Mouse (Mus musculus): ENCODE data around the gene Cavin2. TPM values are rescaled to one million over a fixed set of nuclear protein-coding genes. Genes with fewer than 3 reads are reported as not detected.

Gene Cavin2
- 14.0 and 16.0 TPM in 2 replicates for polyA plus RNA-seq (2012; rRNA removed)

DNA sequence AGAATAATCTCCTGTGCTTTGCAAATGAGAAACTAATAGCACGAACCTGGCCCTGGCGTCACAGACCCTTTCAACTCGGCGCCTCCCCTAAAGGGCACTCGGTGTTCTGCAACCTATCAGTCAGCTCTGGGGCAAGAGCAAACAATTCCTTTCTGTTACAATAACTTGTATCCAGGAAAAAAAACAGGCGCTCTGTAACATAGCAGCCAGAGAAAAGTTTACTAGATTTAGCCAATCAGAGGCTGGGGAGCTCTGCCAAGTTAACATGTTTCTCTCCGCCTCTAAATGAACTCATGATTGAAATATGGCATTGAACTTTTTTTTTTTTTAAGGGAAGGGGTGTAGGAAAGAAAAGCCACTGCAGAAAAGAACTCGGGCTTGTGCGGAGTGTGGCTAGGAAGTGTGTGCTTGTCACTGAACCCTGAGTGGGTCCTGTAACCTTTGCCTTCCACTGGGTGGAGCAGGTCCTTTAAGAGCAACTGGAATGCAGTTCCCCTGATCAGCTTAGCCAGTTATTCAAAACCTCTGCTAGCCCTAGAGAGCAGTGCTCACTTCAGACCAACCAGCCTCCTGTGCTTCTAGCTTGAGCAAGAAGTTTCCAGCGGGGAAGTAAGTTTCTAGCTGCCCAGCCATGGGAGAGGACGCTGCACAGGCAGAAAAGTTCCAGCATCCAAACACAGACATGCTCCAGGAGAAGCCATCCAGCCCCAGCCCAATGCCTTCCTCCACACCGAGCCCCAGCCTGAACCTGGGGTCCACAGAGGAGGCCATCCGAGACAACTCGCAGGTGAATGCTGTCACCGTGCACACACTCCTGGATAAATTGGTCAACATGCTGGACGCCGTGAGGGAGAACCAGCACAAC, at the start of gene Cavin2:
TSS of gene Cavin2 (plus strand) at position 372 of the 865 bp plus-strand sequence.
- DNase-seq (ENCODE audit: low read depth, low spot score): no peak

DNA sequence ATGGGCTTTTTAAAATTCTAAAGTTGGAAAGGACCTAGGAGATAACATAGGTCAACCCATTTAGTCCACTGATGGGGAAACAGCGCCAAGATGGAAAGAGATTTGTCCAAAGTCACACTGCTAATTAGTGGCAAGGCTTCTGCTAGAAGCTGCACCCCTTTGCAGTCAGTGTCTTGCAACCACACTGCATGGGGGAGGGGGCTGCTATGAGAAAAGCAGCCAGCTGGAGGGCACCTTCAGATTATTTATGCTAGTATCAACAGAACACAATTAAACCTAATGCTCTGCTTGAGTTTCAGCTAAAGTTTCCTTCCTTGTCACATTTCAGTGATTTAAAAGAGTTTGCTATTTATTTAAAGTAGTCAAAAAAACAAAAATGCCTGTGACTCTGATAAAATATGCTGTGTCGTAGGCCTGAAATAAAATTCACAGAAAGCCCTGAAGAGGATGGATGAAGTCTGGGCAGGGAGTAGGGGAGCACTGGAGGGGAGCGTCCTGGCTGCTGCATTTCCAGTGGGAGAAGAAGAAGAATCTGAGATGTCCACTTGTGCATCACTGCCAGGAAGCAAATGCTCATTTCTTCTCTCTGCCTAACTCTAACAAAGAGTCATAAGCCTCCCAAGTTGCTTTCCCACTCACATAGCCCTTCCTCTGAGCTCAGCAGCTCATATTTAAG, 47.5 kb upstream of the Cavin2 start:
- no peak for DNase-seq (ENCODE audit: low read depth, low spot score)
- WGBS: 78% methylated on average over 3 of the region's 3 CpGs

More for the DNA sequence above, at the start of gene Cavin2:
- WGBS: 28% methylated on average over 17 of the region's 17 CpGs

DNA sequence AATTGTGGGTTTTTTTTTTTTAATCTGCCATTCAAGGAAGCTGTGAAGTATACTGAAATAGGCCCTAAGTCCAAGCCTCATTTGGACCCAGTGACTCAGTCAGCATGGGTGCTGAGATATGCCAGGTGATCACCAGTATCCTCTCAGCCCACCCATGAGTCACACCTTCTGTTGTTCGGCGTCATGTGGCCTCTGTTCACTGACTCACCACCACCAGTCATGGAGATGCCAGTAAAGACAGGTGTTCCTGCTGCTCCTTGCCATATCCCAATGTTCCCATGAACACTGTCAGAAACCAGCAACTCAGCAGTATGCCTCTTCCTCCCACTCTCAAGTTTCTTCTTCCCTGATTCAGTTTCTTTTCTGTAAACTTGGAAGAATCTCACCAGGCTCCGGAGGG, 45.6 kb upstream of the Cavin2 start:
- WGBS: 60% methylated on average over 3 of the region's 3 CpGs
- no peak for DNase-seq (ENCODE audit: low read depth, low spot score)

DNA sequence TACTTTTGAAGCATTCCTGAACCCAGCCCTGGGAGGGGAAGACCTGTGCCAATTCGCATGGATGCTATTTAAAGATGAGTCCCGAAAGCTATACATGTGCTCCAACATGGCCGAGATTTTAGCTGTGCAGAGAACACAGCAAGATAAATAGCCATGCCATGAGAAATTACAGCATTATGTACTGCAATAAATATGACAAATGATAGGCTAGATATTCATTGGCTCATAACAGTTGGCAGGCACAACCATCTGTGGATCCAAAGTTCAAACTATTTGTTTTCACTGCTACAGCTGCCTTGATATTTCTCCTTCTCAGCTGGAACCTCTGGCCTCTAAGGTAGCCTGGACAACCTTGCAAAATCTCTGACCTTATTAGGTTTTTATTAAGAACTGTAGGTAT, 45.1 kb upstream of the Cavin2 start:
- 74% methylated on average over 3 of the region's 3 CpGs for WGBS
- DNase-seq (ENCODE audit: low read depth, low spot score): no peak

DNA sequence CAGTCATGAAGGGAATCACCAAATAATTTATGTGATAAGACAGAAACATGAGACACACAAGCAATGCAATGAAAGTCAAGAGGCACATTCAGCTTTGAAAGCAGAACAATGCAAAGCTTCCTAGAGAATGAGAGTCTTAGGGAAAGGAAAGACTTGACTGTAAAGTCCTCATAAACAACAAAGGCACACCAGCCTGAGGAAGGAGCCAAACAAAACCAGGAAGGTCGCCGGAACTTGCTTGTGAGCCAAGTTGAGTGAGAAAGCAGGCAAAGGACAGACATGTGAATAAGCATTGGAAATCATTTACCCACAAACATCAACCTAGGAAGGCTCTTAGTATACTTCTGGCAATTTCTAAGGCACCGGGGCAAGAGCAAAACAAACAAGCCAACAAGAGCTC, 43.5 kb upstream of the Cavin2 start:
- no peak for DNase-seq (ENCODE audit: low read depth, low spot score)
- 55% methylated on average over 3 of the region's 3 CpGs for WGBS

DNA sequence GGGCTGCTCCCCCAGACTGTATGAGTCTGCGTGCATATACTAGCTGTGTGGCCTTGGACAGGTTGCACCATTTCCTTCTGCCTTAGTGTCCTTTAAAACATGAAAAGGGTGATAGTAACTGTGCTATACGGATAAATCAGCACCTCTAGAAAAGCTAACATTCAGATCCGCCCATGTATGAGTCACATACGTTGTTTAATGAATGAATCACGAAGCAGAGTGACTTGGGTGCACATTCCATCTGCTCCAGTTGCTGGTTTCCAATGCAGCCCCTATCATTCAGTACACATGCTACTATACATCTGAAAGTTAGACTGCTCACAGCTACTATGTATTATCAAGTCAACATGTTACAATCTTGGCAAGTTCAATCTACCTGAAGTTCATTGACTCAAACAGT, 38.6 kb upstream of the Cavin2 start:
- no peak for DNase-seq (ENCODE audit: low read depth, low spot score)
- WGBS: 37% methylated on average over 5 of the region's 5 CpGs

DNA sequence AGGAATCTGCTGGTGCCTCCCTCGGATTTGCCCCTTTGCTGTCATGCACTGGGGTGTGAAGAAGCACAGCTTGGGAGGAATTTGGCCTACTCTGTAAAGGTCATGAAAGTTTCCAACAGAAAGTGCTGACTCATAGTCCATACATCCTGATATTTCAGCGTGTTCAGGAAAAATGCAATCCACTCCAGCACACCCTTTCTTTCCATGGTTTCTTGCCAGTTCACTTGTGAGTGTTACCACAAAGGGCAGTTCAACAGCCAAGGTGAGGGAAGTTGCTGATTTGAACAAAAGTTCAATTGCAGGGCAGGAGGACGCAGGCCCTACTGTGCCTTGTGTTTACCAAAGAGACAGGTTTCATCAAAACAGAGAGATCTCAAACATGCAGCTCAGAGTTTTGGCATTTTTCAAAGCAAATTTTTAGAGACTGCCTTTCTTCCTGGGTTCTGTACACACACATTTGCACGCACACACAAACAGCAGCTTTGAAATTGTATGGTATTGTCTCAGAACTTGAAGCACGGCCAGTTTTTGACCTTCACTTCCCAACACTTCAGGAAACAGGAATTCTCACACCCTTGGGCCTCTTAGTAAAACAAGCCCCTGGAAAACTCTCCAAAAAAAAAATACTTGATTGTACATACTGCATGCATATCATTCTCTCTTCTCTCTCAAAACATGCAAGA, 23.7 kb upstream of the Cavin2 start:
- no peak for DNase-seq (ENCODE audit: low read depth, low spot score)
- WGBS: 36% methylated on average over 5 of the region's 5 CpGs

DNA sequence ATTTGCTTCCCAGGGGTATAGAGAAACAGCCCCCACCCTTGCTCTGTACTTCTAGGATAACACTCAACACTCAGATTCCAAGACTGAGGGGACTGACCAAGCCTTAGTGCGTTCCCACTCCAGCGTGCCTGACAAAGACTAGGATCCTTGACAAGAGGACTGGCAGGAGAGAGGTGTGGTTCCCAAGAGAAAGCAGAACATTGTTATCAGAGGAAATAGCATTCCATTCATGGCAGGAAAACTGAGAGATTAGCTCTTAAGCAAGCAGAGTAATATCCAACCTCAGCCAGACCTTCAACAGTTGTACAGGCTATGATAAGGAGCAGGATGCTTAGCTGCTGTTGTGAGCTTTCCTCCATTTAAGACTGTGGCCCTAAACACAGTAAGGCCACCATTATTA, 23.0 kb upstream of the Cavin2 start:
- WGBS: 60% methylated on average over 2 of the region's 2 CpGs
- no peak for DNase-seq (ENCODE audit: low read depth, low spot score)

DNA sequence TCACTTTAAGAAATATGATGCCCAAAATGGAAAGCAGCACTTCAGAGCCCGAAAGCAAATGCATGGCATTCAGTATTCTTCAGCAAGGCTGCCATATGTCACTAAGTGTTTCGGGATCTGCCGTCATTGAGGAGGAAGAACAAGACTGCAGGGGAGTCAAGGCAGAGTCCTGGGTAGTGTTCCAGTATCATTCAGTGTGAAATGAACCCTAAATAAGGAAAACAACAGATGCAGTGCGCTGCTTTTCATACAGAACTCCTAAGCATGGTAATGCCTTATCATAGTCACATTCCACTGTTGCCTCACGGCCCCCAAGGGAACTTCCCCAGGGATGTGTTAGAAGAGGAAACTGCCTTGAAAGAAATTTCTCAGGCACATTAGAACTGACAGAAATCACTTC, 21.8 kb upstream of the Cavin2 start:
- 70% methylated on average over 5 of the region's 5 CpGs for WGBS
- DNase-seq (ENCODE audit: low read depth, low spot score): no peak

DNA sequence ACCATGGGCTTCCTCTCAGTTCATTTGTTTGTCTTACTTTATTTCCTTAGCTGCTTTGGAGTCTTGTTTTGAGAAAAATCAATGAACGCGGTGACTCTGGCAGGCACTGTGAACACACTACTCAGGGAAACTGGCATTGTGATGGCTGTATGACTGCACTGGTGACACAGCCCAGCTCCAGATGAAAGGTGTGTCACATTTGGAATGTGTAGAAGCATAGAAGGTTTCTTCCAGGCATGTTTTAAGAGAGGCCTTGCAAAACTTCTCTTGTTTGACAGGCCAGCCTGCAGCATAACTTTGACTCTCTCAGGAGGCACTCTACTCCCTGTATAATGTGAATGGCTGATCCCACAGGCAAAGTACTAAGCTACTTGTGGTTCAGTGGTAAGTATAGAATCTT, 20.7 kb upstream of the Cavin2 start:
- 60% methylated on average over 2 of the region's 2 CpGs for WGBS
- DNase-seq (ENCODE audit: low read depth, low spot score): no peak

DNA sequence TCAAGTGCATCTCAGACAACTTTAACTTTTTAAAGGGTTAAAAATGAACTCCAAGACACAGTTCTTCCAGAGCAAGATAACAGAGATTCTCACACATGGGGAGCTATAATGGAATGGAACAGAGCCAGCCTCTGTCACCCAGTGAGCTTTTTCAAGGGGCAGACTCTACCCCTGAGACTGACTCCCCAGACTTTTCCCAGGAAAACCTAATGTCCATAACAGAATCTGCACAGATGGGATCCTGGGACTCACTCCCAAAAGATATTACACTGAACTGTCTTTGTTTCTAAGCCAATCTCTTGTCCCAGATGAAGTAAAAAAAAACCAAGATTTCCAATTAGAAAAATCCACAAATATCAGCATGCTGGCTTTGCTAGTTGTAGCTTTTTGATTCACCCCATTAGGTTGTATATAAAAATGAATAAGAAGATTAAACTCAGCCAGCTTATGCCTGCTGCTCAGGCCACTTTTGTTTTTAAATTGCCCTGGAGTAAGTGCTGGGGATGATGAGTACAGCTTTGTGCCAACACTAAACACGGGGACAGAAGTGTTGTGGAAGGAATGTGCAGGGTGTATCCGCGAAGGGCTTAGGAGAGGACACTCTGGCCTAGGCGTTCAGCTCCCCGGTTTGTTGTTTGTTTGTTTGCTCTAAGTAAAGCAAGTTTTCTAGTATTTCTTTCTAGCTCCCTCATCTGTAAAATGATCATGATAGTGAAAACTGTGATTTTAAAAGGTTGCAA, 18.6 kb upstream of the Cavin2 start:
- WGBS: 49% methylated on average over 5 of the region's 5 CpGs
- no peak for DNase-seq (ENCODE audit: low read depth, low spot score)

DNA sequence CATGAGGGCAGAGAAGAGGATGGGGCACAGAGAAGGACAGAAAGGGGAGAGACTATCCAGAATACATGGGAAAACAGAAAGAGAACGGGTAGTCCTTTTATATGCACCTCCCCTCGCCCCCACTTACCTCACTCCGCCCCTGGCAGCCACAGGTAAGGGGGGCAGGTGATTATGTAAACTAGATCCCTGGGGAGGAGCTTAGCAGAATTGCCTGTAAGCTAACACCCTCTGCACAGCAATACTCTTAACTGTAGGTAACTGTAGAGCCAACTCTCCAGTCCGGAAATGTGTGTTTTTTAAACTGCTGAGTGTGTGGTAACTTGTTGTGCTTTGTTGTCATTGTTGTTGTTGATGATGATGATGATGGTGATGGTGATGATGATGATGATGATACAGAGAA, 17.1 kb upstream of the Cavin2 start:
- WGBS: 61% methylated on average over 4 of the region's 4 CpGs
- DNase-seq (ENCODE audit: low read depth, low spot score): no peak

DNA sequence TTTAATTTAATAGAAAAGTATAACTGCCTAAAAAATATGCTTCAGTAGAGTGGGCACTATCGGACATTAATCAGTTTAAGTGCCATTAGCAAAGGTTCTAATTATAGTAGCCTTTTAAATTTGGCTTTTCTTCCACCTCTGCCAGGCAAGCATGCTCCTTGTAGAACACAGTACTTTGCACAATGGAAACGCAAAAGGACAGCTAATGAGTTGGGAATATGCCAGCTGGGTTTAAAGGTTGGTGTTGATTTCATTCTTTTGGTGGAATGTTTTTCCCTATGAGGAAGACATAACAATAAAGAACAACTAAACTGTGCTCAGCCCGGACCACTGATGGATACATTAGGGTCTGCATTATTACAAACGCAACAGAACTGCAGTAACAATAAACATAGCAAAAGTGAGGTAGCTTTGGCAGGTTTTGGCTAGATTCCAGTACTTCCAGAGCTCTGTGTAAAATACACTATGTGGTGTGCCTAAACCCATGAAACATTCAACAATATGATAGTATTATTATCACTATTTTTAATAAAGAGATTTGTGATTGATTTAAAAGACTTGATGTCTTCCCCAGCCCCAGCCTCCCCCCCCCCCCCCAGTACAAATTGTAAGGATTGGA, 16.2 kb upstream of the Cavin2 start:
- DNase-seq (ENCODE audit: low read depth, low spot score): no peak

DNA sequence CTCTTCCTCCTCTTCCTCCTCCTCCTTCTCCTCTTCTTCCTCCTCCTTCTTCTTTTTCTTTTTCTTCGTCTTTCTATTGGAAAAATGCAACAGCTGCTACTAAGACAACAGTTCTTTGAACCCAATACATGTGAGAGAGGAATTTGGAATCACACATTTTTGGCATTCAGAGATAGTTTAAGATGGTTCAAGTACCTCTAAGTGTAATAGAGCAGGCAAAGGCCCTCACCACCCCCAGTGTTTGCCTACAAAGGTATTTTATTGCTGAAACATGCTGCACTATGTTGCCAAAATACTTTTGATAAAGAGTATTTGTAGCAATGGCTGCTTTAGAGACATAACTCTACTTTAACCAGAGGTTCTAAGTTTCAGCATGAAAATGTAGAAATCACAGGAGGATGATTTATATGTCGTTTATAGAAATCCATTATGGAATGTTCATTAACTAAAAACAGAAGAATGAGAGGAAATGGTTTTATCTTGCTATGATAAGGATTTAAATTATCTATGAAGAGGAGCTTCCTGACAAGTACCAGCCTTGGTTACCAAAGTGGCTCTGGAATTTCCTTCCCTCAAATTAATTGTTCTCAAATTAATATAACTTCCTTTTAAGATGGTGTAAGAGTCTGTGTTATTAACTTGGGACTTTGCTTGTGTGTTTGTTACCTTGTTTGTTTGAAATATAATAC, 10.9 kb upstream of the Cavin2 start:
- DNase-seq (ENCODE audit: low read depth, low spot score): no peak
- 63% methylated on average over 2 of the region's 2 CpGs for WGBS

More for the DNA sequence above, 16.2 kb upstream of the Cavin2 start:
- 60% methylated on average over 4 of the region's 4 CpGs for WGBS

DNA sequence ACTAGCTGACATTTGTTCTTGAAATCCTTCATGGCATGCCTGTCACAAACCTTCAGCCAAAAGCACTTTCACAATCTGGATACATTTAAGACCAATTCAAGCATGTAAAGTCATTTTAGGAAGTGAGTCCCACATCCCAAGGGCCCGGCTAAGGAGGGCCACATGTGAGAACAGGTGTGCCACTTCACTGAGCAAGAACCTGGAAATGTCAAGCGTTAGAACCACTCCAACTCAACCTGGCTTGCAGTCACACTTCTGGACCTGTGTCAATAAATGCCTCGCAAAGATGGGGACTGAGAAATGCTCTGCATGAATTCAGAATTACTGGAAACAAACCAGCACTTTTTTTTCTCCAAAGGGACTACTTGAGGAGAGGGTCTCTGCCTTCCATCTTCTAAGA, 725 bp upstream of the Cavin2 start:
- 59% methylated on average over 3 of the region's 3 CpGs for WGBS
- DNase-seq (ENCODE audit: low read depth, low spot score): no peak

DNA sequence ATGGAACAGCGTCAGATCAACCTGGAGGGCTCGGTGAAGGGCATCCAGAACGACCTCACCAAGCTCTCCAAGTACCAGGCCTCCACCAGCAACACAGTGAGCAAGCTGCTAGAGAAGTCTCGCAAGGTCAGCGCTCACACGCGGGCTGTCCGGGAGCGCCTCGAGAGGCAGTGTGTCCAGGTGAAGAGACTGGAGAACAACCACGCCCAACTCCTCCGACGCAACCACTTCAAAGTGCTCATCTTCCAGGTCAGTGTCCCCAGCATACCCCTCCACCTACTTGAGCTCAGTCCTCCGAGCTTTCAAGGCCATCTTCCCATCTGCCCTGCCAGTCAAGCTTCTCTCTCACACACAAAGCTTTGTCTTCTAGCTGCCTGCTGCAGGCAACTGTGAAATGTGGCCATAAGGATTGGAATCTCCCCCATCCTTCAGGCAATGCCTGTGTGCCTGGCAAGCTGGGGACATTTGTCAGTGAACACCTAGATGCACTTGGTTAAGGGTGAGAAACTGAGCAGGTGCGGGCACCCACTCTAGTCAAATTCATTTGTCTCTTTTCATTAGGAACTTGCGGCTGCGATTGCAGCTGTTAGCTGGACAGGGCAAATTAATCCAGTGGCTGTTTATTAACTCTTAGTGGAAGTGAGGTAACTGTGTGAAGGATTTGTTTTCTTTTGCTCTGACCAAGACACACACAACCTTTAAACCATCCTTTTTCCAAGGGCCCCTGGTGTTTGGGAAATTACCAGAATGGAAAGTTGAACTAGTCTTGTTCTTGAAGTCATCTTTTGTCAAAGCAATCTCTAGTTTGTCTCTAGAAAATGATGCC, 907 bp downstream of the Cavin2 start:
- no peak for DNase-seq (ENCODE audit: low read depth, low spot score)
- 47% methylated on average over 17 of the region's 17 CpGs for WGBS

DNA sequence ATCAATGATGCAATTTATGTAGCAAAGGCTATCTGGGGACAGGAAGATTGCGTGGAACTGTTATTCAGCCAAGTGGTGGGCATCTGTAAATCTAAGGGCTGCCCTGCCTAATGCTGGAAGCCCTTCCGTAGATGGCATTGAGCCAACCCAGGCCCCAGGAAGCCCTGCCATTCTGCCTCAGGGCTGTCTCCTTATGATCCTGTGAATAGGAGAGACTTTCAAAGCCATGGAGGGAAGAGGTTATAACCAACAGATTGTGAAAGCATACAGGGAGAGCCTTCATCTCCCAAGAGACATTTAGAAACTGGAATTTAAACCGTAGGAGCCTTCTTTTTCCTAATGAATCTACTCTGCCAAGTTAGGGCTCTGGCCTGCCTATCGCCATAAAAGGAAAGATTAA, 1.7 kb downstream of the Cavin2 start:
- 53% methylated on average over 4 of the region's 4 CpGs for WGBS
- no peak for DNase-seq (ENCODE audit: low read depth, low spot score)

DNA sequence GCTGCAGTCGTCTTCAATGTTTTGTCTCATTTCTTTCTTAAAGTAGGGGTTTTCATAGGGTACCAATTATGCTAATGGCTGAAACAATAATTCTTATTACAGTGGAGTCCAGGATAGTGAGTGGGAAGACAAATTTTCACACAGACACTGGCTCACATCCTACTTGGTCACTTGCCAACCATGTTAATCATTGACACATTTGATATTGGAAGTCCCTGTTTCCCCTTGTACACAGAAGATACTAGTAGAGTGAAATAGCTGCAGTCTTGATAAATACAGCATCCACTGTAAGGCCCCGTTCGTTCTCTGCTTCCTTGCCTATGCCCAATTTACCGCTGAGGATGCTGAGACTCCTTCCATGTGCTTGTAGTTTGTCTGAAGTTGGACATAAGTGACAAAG, 3.4 kb downstream of the Cavin2 start:
- WGBS: 60% methylated on average over 4 of the region's 4 CpGs
- DNase-seq (ENCODE audit: low read depth, low spot score): no peak

All from large intestine, adult 2 months (tissue).